Mouse (Mus musculus): ENCODE measurements at regions not wholly inside any gene's neighbourhood (a gene's known extent, or its start where the extent isn't known, plus 50 kb on each side); places are given as distances from the start of the nearest gene placed in this dataset.

DNA sequence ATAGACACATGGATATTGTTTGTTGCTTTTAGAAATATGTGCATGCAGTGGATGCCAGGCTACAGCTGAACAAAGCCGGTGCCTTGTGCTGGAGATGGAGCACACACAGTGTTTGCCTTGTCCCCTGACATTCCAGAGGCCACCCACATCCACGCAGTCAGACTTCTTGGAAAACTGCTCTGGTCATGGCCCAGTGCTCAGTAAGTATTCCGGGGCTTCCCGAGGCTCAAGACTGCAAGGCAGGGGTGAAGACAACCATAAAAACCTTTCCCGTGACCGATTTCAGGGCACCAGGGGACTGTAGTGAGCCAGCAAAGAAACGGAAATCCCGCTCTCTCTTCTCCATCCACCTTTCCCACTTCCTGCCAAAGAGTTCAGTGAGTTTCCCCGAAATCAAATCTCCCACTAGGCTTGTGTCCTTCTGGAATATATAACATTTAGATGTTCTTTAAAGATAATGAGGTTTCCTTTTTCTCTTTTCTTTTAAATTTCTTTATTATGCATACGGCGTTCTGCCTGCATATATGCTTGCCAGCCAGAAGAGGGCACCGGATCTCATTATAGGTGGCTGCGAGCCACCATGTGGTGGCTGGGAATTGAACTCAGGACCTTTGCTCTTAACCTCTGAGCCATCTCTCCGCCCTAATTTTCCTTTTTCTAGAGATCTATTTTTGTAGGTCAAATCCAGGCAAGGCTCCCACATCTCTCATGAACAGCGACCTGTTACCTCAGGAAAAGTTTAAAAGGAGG lies 73.3 kb upstream of the Hmcn1 start:
- Histone ChIP-seq H3K36me3 (ENCODE audit: control insufficient read depth, insufficient read depth) (no peaks in the 10 kb centered on the region), H3K79me2 (ENCODE audit: control insufficient read depth, insufficient read depth) (no peaks in the 10 kb centered on the region), H3K4me2 (ENCODE audit: low read depth) (no peak overlapping the region), H3K27me3 (ENCODE audit: control insufficient read depth, insufficient read depth, insufficient read length) (no peaks in the 10 kb centered on the region), H3K4me3 (no peak overlapping the region), H3ac (ENCODE audit: control insufficient read depth, insufficient read length) (no peak overlapping the region)
- no peak for TF ChIP-seq TCF3 (IDR thresholded peaks at IDR 0.05; ENCODE audit: insufficient read length, low read depth)
- no peak for TF ChIP-seq CEBPB (IDR thresholded peaks at IDR 0.05; ENCODE audit: insufficient read depth, poor library complexity, severe bottlenecking)
- no peak for TF ChIP-seq POLR2AphosphoS2 (IDR thresholded peaks at IDR 0.05; ENCODE audit: insufficient read length, low read depth)
- TF ChIP-seq POLR2A (IDR thresholded peaks at IDR 0.05; ENCODE audit: insufficient read length, low read depth): no peak
- TF ChIP-seq SRF (IDR thresholded peaks at IDR 0.05; ENCODE audit: control insufficient read depth, insufficient read length, low read depth): no peak
- no peak for TF ChIP-seq E2F4 (IDR thresholded peaks at IDR 0.05; ENCODE audit: insufficient read depth)

DNA sequence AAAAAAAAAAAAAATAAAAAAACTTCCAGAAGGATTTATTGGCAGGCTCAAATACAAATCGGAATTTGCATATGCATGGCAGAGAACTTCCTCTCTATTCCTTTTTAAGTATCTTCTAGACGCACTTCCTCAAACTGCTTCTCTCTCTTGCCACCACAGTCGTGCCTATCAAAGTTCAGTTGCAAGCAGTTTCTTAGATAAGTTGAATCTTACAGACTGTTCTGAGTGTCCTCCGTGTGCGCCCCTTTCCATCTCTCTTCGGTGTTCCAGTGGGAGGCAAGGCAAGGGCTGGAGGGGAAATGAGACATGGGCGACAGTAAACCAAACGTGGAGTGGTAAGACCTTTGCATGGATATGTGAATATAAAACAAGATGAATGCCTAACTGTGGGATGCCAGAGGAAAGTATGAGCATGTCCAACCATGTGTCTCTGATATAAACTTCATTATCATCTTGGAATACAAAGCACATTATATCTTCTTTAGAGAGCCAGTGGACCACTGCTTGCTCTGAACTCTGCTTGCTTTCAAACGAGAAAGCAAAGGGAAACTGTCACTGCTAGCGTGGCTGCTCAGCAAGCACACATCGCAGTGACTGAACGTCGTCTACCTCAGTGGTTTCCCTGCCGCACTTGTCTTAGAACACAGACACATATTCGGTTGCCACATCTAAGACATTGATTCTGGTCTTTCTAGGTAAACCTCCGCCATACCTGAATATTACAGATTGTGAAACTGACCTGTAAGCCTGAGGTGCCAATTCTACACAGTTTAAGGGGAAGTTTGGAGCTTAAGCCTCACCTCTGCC lies 81.5 kb upstream of the Hmcn1 start:
- Histone ChIP-seq H3ac (ENCODE audit: control insufficient read depth, insufficient read length) (no peak overlapping the region), H3K36me3 (ENCODE audit: control insufficient read depth, insufficient read depth) (no peaks in the 10 kb centered on the region), H3K79me2 (ENCODE audit: control insufficient read depth, insufficient read depth) (no peaks in the 10 kb centered on the region), H3K4me2 (ENCODE audit: low read depth) (no peak overlapping the region), H3K27me3 (ENCODE audit: control insufficient read depth, insufficient read depth, insufficient read length) (no peaks in the 10 kb centered on the region), H3K4me3 (no peak overlapping the region)
- TF ChIP-seq E2F4 (IDR thresholded peaks at IDR 0.05; ENCODE audit: insufficient read depth) (no peak), MYOD1 (IDR thresholded peaks at IDR 0.05; ENCODE audit: control insufficient read depth in 1 of 3, insufficient read length in 2 of 3, low read depth in 2 of 3) (no peak), REST (IDR thresholded peaks at IDR 0.05; ENCODE audit: insufficient read depth, insufficient read length) (no peak), POLR2AphosphoS2 (IDR thresholded peaks at IDR 0.05; ENCODE audit: insufficient read length, low read depth) (no peak), TCF12 (IDR thresholded peaks at IDR 0.05; ENCODE audit: insufficient read depth, poor library complexity, severe bottlenecking) (no peak), SRF (IDR thresholded peaks at IDR 0.05; ENCODE audit: control insufficient read depth, insufficient read length, low read depth) (no peak), POLR2A (IDR thresholded peaks at IDR 0.05; ENCODE audit: insufficient read length, low read depth) (no peak), MAX (IDR thresholded peaks at IDR 0.05; ENCODE audit: low read depth) (no peak), CEBPB (IDR thresholded peaks at IDR 0.05; ENCODE audit: insufficient read depth, poor library complexity, severe bottlenecking) (no peak), MYOG (IDR thresholded peaks at IDR 0.05; ENCODE audit: control insufficient read depth in 1 of 3, insufficient read depth in 1 of 3, insufficient read length in 2 of 3, low read depth in 2 of 3) (no peak), TCF3 (IDR thresholded peaks at IDR 0.05; ENCODE audit: insufficient read length, low read depth) (no peak), USF1 (IDR thresholded peaks at IDR 0.05; ENCODE audit: low read depth) (no peak)

DNA sequence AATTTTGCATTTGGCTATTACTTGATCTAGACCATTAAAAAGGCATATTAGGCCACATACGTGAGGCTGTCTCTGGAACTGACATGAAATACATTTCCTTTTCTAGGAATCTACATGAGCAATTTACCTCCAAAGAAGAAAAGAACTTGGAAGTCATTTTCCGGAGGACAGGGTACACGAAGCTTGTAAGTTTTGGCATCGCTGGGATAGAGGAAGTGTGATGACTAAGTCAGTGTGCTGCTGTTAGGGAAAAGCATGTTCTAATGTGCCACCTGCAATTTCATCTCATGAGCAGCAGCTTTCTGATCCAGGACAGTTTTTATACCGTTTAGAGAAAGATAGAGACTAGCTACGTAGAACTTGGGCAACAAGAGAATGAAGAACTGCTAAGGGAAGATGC lies 82.3 kb upstream of the Hmcn1 start:
- H3K36me3 ChIP-seq (ENCODE audit: control insufficient read depth, insufficient read depth): no peaks in the 10 kb centered on the region
- H3K27me3 ChIP-seq (ENCODE audit: control insufficient read depth, insufficient read depth, insufficient read length): no peaks in the 10 kb centered on the region
- no peak overlapping the region for H3ac ChIP-seq (ENCODE audit: control insufficient read depth, insufficient read length)
- no peak for TF ChIP-seq POLR2A (IDR thresholded peaks at IDR 0.05; ENCODE audit: insufficient read length, low read depth)
- TF ChIP-seq E2F4 (IDR thresholded peaks at IDR 0.05; ENCODE audit: insufficient read depth): no peak
- no peak for TF ChIP-seq CEBPB (IDR thresholded peaks at IDR 0.05; ENCODE audit: insufficient read depth, poor library complexity, severe bottlenecking)
- TF ChIP-seq USF1 (IDR thresholded peaks at IDR 0.05; ENCODE audit: low read depth): no peak
- TF ChIP-seq POLR2AphosphoS2 (IDR thresholded peaks at IDR 0.05; ENCODE audit: insufficient read length, low read depth): no peak
- TF ChIP-seq MYOG (IDR thresholded peaks at IDR 0.05; ENCODE audit: control insufficient read depth in 1 of 3, insufficient read depth in 1 of 3, insufficient read length in 2 of 3, low read depth in 2 of 3): no peak
- no peak for TF ChIP-seq SRF (IDR thresholded peaks at IDR 0.05; ENCODE audit: control insufficient read depth, insufficient read length, low read depth)
- no peak for TF ChIP-seq REST (IDR thresholded peaks at IDR 0.05; ENCODE audit: insufficient read depth, insufficient read length)
- TF ChIP-seq TCF3 (IDR thresholded peaks at IDR 0.05; ENCODE audit: insufficient read length, low read depth): no peak
- TF ChIP-seq MAX (IDR thresholded peaks at IDR 0.05; ENCODE audit: low read depth): no peak
- TF ChIP-seq MYOD1 (IDR thresholded peaks at IDR 0.05; ENCODE audit: control insufficient read depth in 1 of 3, insufficient read length in 2 of 3, low read depth in 2 of 3): no peak
- no peaks in the 10 kb centered on the region for H3K79me2 ChIP-seq (ENCODE audit: control insufficient read depth, insufficient read depth)
- no peak overlapping the region for H3K4me3 ChIP-seq
- no peak overlapping the region for H3K4me2 ChIP-seq (ENCODE audit: low read depth)

DNA sequence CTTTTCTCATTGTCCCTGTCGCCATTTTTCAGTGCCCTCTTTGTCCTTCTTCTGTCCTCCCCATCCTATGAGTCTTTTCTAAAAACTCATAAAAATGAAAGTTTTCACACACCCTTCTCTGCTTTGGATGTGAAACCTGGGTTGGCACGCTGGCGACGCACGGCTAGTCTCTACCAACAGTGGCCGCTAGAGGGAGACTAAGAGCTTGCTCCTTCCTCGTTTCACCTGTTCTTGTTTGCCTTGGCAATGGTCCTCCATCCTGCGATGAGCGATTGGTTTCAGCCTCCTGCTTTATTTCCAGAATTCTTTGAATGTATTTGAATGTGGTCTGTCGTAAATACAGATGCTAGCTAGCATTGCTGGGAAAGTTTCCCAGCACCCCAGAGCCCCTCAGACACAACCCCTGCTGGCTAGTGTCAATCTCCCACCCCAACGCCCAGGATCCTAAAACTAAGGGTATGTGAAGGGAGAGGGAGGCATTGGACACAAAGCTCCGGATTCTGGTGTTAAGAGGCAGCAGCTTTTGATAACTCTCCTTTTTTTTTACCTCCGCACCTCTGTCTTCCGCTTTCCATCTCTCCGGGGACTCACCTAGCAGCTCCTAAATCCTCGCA lies 85.8 kb upstream of the Hmcn1 start:
- TF ChIP-seq REST (IDR thresholded peaks at IDR 0.05; ENCODE audit: insufficient read depth, insufficient read length) (no peak), E2F4 (IDR thresholded peaks at IDR 0.05; ENCODE audit: insufficient read depth) (no peak), POLR2A (IDR thresholded peaks at IDR 0.05; ENCODE audit: insufficient read length, low read depth) (no peak), TCF3 (IDR thresholded peaks at IDR 0.05; ENCODE audit: insufficient read length, low read depth) (no peak), MYOG (IDR thresholded peaks at IDR 0.05; ENCODE audit: control insufficient read depth in 1 of 3, insufficient read depth in 1 of 3, insufficient read length in 2 of 3, low read depth in 2 of 3) (peak in 2 of 3 experiments; percentile 22 to 65), MAX (IDR thresholded peaks at IDR 0.05; ENCODE audit: low read depth) (no peak), USF1 (IDR thresholded peaks at IDR 0.05; ENCODE audit: low read depth) (no peak), MYOD1 (IDR thresholded peaks at IDR 0.05; ENCODE audit: control insufficient read depth in 1 of 3, insufficient read length in 2 of 3, low read depth in 2 of 3) (peak in 2 of 3 experiments; percentile 53 to 83), TCF12 (IDR thresholded peaks at IDR 0.05; ENCODE audit: insufficient read depth, poor library complexity, severe bottlenecking) (no peak), CEBPB (IDR thresholded peaks at IDR 0.05; ENCODE audit: insufficient read depth, poor library complexity, severe bottlenecking) (no peak)
- H3K27me3 ChIP-seq (ENCODE audit: control insufficient read depth, insufficient read depth, insufficient read length): no peaks in the 10 kb centered on the region
- no peak overlapping the region for H3ac ChIP-seq (ENCODE audit: control insufficient read depth, insufficient read length)
- no peak overlapping the region for H3K4me3 ChIP-seq
- no peaks in the 10 kb centered on the region for H3K79me2 ChIP-seq (ENCODE audit: control insufficient read depth, insufficient read depth)
- H3K4me2 ChIP-seq (ENCODE audit: low read depth): peak overlapping the region; percentile 12
- no peaks in the 10 kb centered on the region for H3K36me3 ChIP-seq (ENCODE audit: control insufficient read depth, insufficient read depth)

Measured in myocyte (in vitro differentiated cells).